Mouse (Mus musculus) lung, adult 2 months (tissue): ENCODE measurements at regions not wholly inside any gene's neighbourhood (a gene's known extent, or its start where the extent isn't known, plus 50 kb on each side); places are given as distances from the start of the nearest gene placed in this dataset.

Experiments used
- CTCF ChIP-seq: fragments of 200-500 bp; IDR thresholded peaks from 2 replicates; pipeline ENCODE4 v1.5.1; 2011; ENCODE audit warnings: mild to moderate bottlenecking, low read length, control low read depth; ENCODE audit not compliant: insufficient read depth
- POLR2A ChIP-seq: fragments of 200-500 bp; IDR thresholded peaks from 2 replicates; pipeline ENCODE4 v1.6.1; 2011; ENCODE audit warnings: low read depth, mild to moderate bottlenecking, control low read depth, low read length, borderline replicate concordance; ENCODE audit errors: extremely low read depth

DNA sequence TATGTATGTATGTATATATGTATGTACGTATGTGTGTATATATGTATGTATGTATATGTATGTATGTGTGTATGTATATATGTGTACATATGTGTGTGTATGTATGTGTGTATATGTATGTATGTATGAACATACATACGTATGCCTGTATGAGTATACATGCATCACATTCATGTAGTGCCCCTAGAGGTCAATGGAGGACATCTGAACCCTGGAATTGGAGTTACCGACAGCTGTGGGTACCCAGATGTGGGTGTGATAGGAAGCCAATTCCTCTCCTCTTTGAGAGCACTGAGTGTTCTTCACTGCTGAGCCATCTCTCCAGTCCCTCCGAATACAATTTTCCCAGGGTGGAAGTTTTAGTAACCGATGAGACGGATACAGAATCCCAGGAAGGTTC is 69.6 kb upstream of the Foxn3 start:
- TF ChIP-seq CTCF (no peak), POLR2A (no peak)
